34 mouse cellular contexts compared by ENCODE assay signal in the genomic region with DNA sequence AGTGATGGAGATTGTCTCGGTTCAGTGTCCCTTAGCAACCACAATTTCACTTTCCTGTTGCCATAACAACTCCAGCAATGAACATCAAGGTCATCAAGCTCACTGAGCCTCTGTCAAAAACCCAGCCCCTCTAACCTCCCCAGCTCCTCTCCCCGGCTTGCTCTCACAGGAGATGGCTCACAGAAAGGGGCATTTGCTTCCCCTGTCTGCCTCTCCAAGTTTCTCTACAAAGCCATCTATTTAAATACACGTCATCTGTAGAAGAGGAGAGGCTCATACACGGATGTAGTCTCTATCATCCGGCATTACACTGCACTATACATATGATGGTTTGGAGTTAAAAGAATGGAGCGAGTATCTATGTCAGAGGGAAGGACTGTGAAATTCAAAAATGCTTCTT.
DNase-seq lines count a peak whose midpoint lies in the region; ATAC-seq and TF ChIP-seq lines count a peak whose summit lies in the region.
"Had no signal": no experiment of that assay in that cellular context is flagged by ENCODE, and none has a peak within 500 bp of the region (broad histone marks: within the 10 kb centered on the region; RNA-seq: fewer than 3 reads in every experiment).

No protein-coding gene starts in this region.

- H3K4me1 ChIP-seq in ES-E14 (ENCODE audit: control insufficient read depth in 2 of 2, insufficient read depth in 2 of 2, low read length in 2 of 2, poor library complexity in 1 of 2), result no peaks in the 10 kb centered on the region
- H3K4me1 ChIP-seq in liver, embryonic 12.5 days, result no peaks in the 10 kb centered on the region
- H3K4me1 ChIP-seq: embryonic facial prominence, embryonic 12.5 days; intestine, embryonic 15.5 days; limb, embryonic 13.5 days; neural tube, embryonic 13.5 days had no signal

- ATAC-seq in liver, embryonic 12.5 days, result no peak
- ATAC-seq: activated CD4-positive, CD25-positive, alpha-beta regulatory T cell, adult 4 months; CD4-positive, CD25-positive, alpha-beta regulatory T cell, adult 4 months; hindbrain, embryonic 16.5 days; intestine, embryonic 15.5 days; liver, postnatal 0 days had no signal

- no peaks in the 10 kb centered on the region for H3K9me3 ChIP-seq in ES-E14 (ENCODE audit: control insufficient read depth, insufficient read depth, low read depth, low read length)
- no peaks in the 10 kb centered on the region for H3K9me3 ChIP-seq in liver, embryonic 12.5 days (replicated peaks)
- H3K9me3 ChIP-seq: embryonic facial prominence, embryonic 12.5 days; forebrain, embryonic 10.5 days; intestine, embryonic 15.5 days; limb, embryonic 13.5 days; neural tube, embryonic 13.5 days had no signal

- no peaks in the 10 kb centered on the region for H3K36me3 ChIP-seq in ES-E14 (ENCODE audit: control insufficient read depth, insufficient read depth, low read length, poor library complexity, severe bottlenecking)
- no peaks in the 10 kb centered on the region for H3K36me3 ChIP-seq in liver, embryonic 12.5 days
- H3K36me3 ChIP-seq: embryonic facial prominence, embryonic 12.5 days; forebrain, embryonic 10.5 days; intestine, embryonic 15.5 days; limb, embryonic 13.5 days; neural tube, embryonic 13.5 days had no signal

- H3K27ac ChIP-seq in ES-E14 (ENCODE audit: insufficient read depth, low read depth, low read length, poor library complexity, severe bottlenecking), result no peak overlapping the region
- no peak overlapping the region for H3K27ac ChIP-seq in liver, embryonic 12.5 days
- H3K27ac ChIP-seq: embryonic facial prominence, embryonic 12.5 days; forebrain, embryonic 10.5 days; intestine, embryonic 15.5 days; kidney, postnatal 0 days; limb, embryonic 13.5 days; neural tube, embryonic 13.5 days; stomach, postnatal 0 days had no signal

- no peak overlapping the region for H3K4me2 ChIP-seq in liver, embryonic 12.5 days
- H3K4me2 ChIP-seq: embryonic facial prominence, embryonic 12.5 days; heart, embryonic 11.5 days; intestine, embryonic 15.5 days; limb, embryonic 13.5 days; liver, embryonic 11.5 days; neural tube, embryonic 13.5 days had no signal

- in situ Hi-C loops in ES-E14 (cut with MboI; ENCODE audit: low sequenced_read_pairs in 2 of 2, unreplicated experiment in 2 of 2), result no loop called here

- peak; percentile 77 for DNase-seq in heart, adult 11 months
- no peak for DNase-seq in heart, postnatal 10 days
- no peak for DNase-seq in ES-E14 (ENCODE audit: low read depth, low spot score)
- peak; percentile 31 for DNase-seq in brain, adult 2 months (ENCODE audit: low read depth, low spot score)
- peak; percentile 5 for DNase-seq in retina, embryonic 14.5 days (ENCODE audit: low spot score)
- no peak for DNase-seq in ovary, postnatal 10 days (ENCODE audit: low spot score)
- DNase-seq: adrenal gland, adult 2 months; adrenal gland, postnatal 36 days; cerebellum, adult 8-10 months; cerebellum, postnatal 25 days; gastrocnemius, postnatal 25 days; heart, adult 18-20 months; heart, postnatal 4 days; kidney, adult 8-10 months; kidney, postnatal 4 days; liver, postnatal 0 days; lung, postnatal 36 days; right cerebral cortex, postnatal 25 days; spleen, adult 18-20 months; thymus, adult 18-20 months; thymus, postnatal 25 days had no signal

- WGBS in liver, embryonic 12.5 days (ENCODE audit: insufficient replicate concordance), result 59% methylated on average over 6 of the region's 6 CpGs

- no peak overlapping the region for H3K4me3 ChIP-seq in ES-E14 (ENCODE audit: insufficient read depth in 1 of 2, low read depth in 1 of 2, low read length in 2 of 2, poor library complexity in 1 of 2, severe bottlenecking in 1 of 2)
- H3K4me3 ChIP-seq in liver, embryonic 12.5 days, result no peak overlapping the region
- H3K4me3 ChIP-seq: embryonic facial prominence, embryonic 12.5 days; forebrain, embryonic 10.5 days; intestine, embryonic 15.5 days; limb, embryonic 13.5 days; neural tube, embryonic 13.5 days had no signal

- no peak overlapping the region for H3K9ac ChIP-seq in ES-E14 (ENCODE audit: insufficient read depth, low read depth, low read length, poor library complexity, severe bottlenecking)
- no peak overlapping the region for H3K9ac ChIP-seq in liver, embryonic 12.5 days
- H3K9ac ChIP-seq: embryonic facial prominence, embryonic 12.5 days; intestine, embryonic 15.5 days; limb, embryonic 13.5 days; liver, postnatal 0 days; neural tube, embryonic 13.5 days had no signal

- H3K27me3 ChIP-seq in liver, embryonic 12.5 days (replicated peaks), result no peaks in the 10 kb centered on the region
- H3K27me3 ChIP-seq: embryonic facial prominence, embryonic 12.5 days; intestine, embryonic 15.5 days; limb, embryonic 13.5 days; neural tube, embryonic 13.5 days had no signal

- intact Hi-C loops in heart, postnatal 10 days (cut with DNase I), result no loop called here

TF ChIP-seq in ES-E14, 5 proteins besides CTCF, POLR2A, EP300 and RAD21:
- 0 out of 2 replicates have a peak, but pooled peaks have one; percentile 21 for TF ChIP-seq MAFK (IDR thresholded peaks at IDR 0.05; ENCODE audit: insufficient read depth, low read depth, low read length)
- no peak for TF ChIP-seq ZNF384 (IDR thresholded peaks at IDR 0.05; ENCODE audit: low read depth, low read length)
- no peak for TF ChIP-seq ZC3H11A (IDR thresholded peaks at IDR 0.05; ENCODE audit: borderline replicate concordance, low read depth, low read length)
- TF ChIP-seq CHD2 (IDR thresholded peaks at IDR 0.05; ENCODE audit: low read depth, low read length), result no peak
- no peak for TF ChIP-seq HCFC1 (IDR thresholded peaks at IDR 0.05; ENCODE audit: borderline replicate concordance, insufficient read depth, low read length)

Comparison
In these comparisons a context has a peak if more than half of its experiments do, and no peak if none do; other contexts are left out.
1. DNase-seq: peak in heart, adult 11 months (single experiment), brain, adult 2 months (single experiment) and retina, embryonic 14.5 days (single experiment); none in heart, postnatal 10 days (0 of 2), ES-E14 (single experiment) and ovary, postnatal 10 days (single experiment).